Mouse (Mus musculus) layer of hippocampus, adult 18-20 months (tissue): Measurements from ENCODE around the gene Ctsh. TPM values are rescaled to one million over a fixed set of nuclear protein-coding genes. Genes with fewer than 3 reads are reported as not detected.
A peak's percentile ranks its signal among the peaks of the same experiment; 100 is the strongest.

Source experiments
- DNase-seq, 2 experiments: peaks; one replicate each; pipeline ENCODE4 v3.0.0; 2022; ENCODE audit warnings: low spot score in 2 of 2
- total RNA-seq, 2 experiments: library from RNA; stranded (reverse); gene quantifications; 2 replicates each; pipeline ENCODE4 v1.2.3; 2021

Gene Ctsh
- total RNA-seq, 2 experiments from 2014 or later = 13.5 to 15.9 TPM

GRCm38 (mm10) chr9:90109386-90109785 lies 55.4 kb downstream of the Ctsh start:
- DNase-seq = no peak

- peak in 1 of 2 experiments; percentile 28 for DNase-seq
Observed at GRCm38 (mm10) chr9:90113151-90113550, 59.2 kb downstream of the Ctsh start.

- peak; percentile 89 to 94 for DNase-seq
Observed at GRCm38 (mm10) chr9:90113651-90114566, 60.0 kb downstream of the Ctsh start.

GRCm38 (mm10) chr9:90114567-90115307 lies 60.8 kb downstream of the Ctsh start, which contains the start of gene Morf4l1:
Gene Morf4l1, minus strand, starts transcription at chr9:90114774.
- peak; percentile 99 for DNase-seq

GRCm38 (mm10) chr9:90115308-90115700 lies 61.4 kb downstream of the Ctsh start:
- no peak for DNase-seq

GRCm38 (mm10) chr9:90117234-90117633 lies 63.3 kb downstream of the Ctsh start:
- no peak for DNase-seq

GRCm38 (mm10) chr9:90122246-90122740 lies 68.3 kb downstream of the Ctsh start:
- DNase-seq = no peak

- no peak for DNase-seq
Observed at GRCm38 (mm10) chr9:90124156-90124872, 70.4 kb downstream of the Ctsh start.

- DNase-seq = peak in 1 of 2 experiments; percentile 14
Observed at GRCm38 (mm10) chr9:90124873-90125245, 70.9 kb downstream of the Ctsh start.

Other genes starting within 250 kb of the Ctsh start
- gene Rasgrf1, start 144.2 kb upstream of the Ctsh start, total RNA-seq = 100 to 1,000 TPM; 523 to 556 TPM
- gene Morf4l1, start 60.6 kb downstream of the Ctsh start, total RNA-seq = 100 to 1,000 TPM; 441 to 446 TPM
- gene Adamts7, start 108.9 kb downstream of the Ctsh start, total RNA-seq = under 1 TPM; 0.32 to 0.36 TPM
- 10 to 100 TPM in 1 of 2 experiments, 1 to 10 TPM in 1; 9.1 to 13.5 TPM for gene Tbc1d2b, start 216.7 kb downstream of the Ctsh start, total RNA-seq